Mouse (Mus musculus): ENCODE results near the gene Neurog3.

DNA sequence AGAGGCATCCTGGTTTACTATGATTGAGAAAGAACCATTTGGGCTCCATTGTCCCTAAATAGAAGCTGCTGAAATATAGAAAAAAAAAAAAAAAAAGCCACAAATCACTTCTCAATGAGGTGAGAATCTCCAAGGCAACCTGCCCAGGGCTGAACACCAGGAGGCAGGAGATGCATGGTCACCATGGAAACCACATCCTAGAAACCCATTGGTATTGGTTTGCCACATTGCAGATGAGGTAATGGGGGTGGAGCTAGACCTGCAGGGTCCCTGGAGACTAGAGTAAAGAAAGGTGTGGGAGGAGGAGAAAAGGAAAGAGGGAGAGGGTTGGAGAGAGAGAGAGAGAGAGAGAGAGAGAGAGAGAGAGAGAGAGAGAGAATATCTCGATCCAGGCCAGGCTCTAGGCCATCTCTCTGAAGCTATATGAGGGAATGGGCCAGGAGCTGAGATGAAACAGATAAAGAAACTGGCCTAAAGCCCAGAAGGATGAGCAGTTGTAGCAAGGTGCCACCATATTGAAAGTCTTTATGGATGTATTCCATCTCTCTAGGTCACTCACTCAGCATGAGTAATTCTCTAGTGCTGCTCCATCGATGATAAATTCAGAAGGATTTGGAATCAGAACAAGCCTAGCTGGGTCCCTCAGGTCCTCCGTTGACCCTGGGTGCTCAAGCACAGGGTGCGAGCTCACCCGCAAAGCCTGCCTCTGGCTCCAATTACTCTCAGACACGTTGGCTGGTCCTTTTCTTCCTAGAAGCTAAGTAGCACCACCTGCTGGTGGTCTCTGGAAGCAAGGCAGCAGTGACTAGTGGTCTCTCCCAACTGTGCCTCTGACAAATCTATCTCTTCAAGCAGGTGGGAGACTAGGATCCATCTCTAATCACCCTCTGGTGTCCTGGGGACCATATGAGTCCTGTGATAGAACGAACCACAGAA lies 31.1 kb upstream of the Neurog3 start:
- TF ChIP-seq CTCF (IDR thresholded peaks at IDR 0.05; ENCODE audit: extremely low read depth, insufficient read length, insufficient replicate concordance, low read depth, low read length): peak; percentile 76; the same call in 1 of the 2 replicates
- TF ChIP-seq POLR2A (IDR thresholded peaks at IDR 0.05; ENCODE audit: low read depth, low read length): no peak

Data from small intestine, adult 2 months (tissue).